Mouse (Mus musculus): Measurements from ENCODE around the gene Olfr417. TPM values are rescaled to one million over a fixed set of nuclear protein-coding genes. Genes with fewer than 3 reads are reported as not detected.

Gene Olfr417
- not detected in 2 replicates for polyA plus RNA-seq (2015; fragmentation: Nextera tagmentation; extraction: Ambion mirVana)

DNA sequence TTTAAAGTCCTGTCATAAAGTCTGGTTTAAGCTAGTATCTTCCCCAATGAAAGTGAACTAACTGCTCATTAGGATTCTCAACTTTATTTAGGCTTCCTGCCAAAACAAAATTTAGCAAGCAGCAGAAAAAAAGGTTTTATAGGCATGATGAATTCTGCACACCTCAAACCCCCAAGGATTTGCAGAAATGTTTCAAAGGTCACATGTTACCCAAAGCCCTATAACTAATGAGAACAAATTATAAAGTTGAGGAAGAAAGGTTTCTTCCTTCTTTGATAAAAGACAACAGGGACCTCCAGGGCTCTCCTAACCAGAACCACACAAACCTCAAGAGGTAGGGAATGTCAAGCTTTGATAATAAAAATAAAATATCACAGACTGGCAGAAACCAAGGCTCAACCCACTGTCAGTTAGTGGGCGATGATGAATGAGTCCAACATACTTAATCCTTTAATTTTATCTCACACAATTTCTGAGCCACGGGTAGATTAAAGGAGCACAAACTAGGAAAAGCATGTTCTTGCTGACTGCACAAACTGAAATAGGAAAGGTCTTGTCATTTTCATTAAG is at the start of gene Olfr417:
Olfr417 (plus strand) TSS at position 241 of the 570 bp plus-strand sequence.

DNA sequence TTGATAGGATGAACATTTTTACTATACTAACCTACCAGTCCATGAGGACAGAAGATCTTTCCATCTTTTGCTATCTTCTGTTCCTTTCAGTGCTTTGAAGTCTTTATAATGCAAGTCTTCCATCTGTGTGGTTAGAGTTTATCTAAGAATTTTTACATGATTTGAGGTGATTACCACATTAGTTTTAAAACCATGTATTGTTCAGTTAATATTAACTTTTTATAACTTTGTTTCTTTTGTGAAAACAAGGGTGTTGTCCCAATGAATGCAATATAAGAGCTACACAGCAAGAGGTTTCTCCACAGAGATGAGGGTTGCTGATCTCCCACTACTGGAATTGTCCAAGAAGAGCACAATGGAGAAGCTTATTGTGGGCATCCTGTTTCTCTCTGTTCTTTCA is 34.7 kb upstream of the Olfr417 start, which contains the start of gene Mptx1:
Mptx1 (plus strand) TSS at position 301 of the 400 bp plus-strand sequence.

DNA sequence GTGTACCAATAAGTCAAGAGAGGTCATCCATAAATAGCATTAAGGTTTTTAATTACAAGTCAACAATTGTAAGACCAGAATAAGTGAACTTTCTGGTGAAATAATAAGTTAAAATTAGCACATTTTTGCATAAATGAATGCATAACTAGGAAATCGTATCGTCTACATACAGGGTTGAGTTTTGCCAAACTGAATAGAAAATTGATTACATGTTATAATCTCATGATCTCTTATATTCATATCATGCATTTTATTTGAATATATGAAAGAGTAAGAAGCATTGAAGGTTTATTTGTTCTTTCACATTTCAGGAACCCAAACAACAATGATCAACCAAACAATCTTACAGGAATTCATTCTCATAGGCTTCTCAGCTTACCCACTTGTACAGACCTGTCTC is 25.8 kb downstream of the Olfr417 start, which contains the start of gene Olfr248:
Olfr248 (plus strand) TSS at position 301 of the 400 bp plus-strand sequence.

GRCm38 (mm10) chr1:174423764-174424163 is 58.8 kb downstream of the Olfr417 start, which contains the start of gene Olfr414:
Gene Olfr414 (plus strand): TSS chr1:174424064.

Other genes with a start within 250 kb of the Olfr417 start
- gene Olfr231, start 244.0 kb upstream of the Olfr417 start, polyA plus RNA-seq (2015; fragmentation: Nextera tagmentation; extraction: Ambion mirVana): not detected in 2 replicates
- gene Olfr424, start 233.6 kb upstream of the Olfr417 start, polyA plus RNA-seq (2015; fragmentation: Nextera tagmentation; extraction: Ambion mirVana): not detected in 2 replicates
- gene Olfr420, start 209.5 kb upstream of the Olfr417 start, polyA plus RNA-seq (2015; fragmentation: Nextera tagmentation; extraction: Ambion mirVana): not detected in 2 replicates
- 0.06 and 0.10 TPM in 2 replicates for gene Spta1, start 192.3 kb upstream of the Olfr417 start, polyA plus RNA-seq (2015; fragmentation: Nextera tagmentation; extraction: Ambion mirVana)
- gene Olfr419, start 113.1 kb upstream of the Olfr417 start, polyA plus RNA-seq (2015; fragmentation: Nextera tagmentation; extraction: Ambion mirVana): not detected in 2 replicates
- gene Mptx1, start 34.6 kb upstream of the Olfr417 start, polyA plus RNA-seq (2015; fragmentation: Nextera tagmentation; extraction: Ambion mirVana): not detected in 2 replicates
- gene Olfr248, start 25.9 kb downstream of the Olfr417 start, polyA plus RNA-seq (2015; fragmentation: Nextera tagmentation; extraction: Ambion mirVana): not detected in 2 replicates
- not detected in 2 replicates for gene Olfr414, start 58.9 kb downstream of the Olfr417 start, polyA plus RNA-seq (2015; fragmentation: Nextera tagmentation; extraction: Ambion mirVana)
- gene Olfr220, start 77.0 kb downstream of the Olfr417 start, polyA plus RNA-seq (2015; fragmentation: Nextera tagmentation; extraction: Ambion mirVana): not detected in 2 replicates
- gene Fmn2, start 136.7 kb downstream of the Olfr417 start, polyA plus RNA-seq (2015; fragmentation: Nextera tagmentation; extraction: Ambion mirVana): 0.04 and 0.05 TPM in 2 replicates

Data from urinary bladder, postnatal 0 days (tissue).